Mouse (Mus musculus): ENCODE results near the gene Scarf2.

The Scarf2 gene

DNA sequence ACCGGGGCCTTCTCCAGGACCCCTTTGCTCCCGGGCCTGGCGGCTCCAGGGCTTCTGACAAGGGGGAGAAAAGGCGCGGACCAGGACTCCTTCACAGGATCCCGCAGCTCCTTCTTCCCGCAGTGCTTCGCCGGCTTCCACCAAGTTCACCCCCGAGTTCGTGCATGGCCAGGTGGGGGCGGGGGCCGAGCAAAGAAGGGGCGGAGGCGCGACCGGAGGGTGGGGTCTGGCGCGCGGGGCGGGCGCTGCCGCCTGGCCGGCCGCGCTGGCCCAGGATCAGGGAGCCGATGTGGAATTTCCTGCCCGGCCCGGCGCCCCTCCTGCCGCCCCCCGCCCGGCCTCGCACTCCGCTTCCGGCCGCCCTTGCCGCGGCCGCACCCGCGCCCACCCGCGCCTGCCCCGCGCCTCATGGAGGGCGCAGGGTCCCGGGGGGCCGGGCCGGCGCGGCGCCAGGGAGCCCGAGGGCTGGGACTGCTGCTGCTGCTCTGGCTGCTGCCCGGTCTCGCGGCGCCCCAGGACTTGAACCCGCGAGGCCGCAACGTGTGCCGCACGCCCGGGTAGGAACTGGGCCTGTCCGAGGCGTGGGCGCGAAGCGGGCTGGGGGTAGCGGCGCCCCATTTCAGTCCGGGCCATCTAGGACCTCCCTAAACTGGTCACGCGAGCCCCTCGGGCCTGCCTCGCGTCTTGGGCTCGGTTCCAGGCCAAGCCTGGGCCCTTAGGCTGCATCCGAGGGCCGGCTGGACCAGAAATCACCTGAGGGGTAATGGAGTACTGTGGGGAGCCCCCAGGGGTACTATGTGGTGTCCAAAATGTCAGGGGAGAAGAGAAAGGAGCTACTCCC is at the start of gene Scarf2:
Gene Scarf2 (plus strand): TSS at position 312 of the 841 bp plus-strand sequence.
- DNase-seq (ENCODE audit: low spot score in 2 of 2): peak in 1 of 2 experiments; percentile 61

DNA sequence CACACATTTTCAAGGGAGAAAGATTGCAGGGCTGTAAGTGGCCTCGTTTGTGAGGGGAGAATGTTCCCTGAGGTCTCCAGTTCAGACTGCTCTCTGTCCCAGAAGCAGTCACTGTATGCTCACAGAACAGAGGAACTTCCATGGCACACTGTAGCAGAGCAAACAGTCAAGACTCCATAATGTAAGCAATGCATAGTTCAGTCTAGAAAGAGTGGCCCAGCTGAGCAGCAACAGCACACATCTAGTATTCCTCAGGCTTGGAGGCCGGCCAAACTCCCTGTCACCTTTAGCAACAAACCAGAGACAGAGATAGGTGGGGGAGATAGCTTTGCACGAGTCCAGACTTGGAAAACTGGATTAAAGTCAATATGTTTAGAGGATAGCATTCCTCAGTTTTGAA is 44.1 kb upstream of the Scarf2 start:
- DNase-seq (ENCODE audit: low spot score in 2 of 2): no peak

DNA sequence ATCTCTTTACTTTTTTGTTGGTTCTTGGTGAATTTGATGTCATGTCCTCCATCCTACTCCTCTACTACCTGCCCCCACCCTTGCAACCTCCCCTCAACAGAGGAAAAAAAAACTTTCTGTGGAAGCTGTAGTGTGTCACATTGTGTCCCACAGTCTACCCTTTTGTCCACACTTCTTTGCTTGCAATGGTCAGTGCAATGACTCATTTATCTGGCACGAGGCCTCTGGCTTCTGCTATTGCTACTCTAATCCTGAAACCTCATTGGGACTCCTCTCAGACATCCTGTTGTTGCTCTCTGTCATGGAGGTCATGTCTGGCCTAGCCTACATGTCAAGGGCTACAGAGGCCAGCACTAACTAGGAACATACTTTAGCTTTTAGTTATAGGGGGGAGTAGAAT is 43.4 kb upstream of the Scarf2 start:
- no peak for DNase-seq (ENCODE audit: low spot score in 2 of 2)

DNA sequence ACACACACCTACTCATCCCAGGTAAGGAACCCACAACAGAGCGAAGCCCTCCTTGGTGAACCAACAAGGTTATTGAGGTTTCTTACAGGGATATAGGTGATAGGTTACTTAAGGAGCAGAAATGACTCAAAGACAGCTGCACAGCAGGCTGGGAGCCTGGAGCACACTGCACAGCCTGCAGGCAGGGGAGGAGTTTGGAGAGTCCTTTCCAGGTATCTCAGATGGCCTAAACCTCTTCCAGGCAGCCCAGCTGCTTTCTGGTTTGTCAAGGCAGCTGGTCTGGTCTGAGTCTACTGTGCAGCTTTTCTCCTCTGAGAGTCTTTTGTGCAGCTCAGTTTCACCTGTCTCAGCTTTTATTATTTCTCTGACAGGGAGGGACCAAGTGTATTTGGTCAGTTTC is 39.3 kb upstream of the Scarf2 start:
- no peak for DNase-seq (ENCODE audit: low spot score in 2 of 2)

DNA sequence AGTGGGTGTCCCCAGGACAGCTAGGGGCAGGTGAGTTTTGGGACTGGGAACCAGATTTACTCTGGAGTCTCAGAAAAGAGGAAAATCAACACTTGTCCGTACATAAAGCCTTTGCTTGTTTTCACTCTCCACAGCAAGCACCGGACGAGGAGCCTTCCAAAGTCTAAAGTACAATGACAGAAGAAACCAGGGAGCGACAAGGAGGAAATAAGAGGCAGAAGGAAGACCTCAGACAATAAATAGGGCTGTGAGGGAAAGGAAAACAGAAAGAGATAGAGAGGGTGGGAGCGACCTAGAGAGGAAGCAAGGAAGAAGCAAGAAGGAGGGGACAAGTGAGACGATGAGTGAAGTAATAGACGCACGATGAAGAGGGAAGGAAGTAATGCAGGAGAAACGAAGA is 38.2 kb upstream of the Scarf2 start:
- no peak for DNase-seq (ENCODE audit: low spot score in 2 of 2)

DNA sequence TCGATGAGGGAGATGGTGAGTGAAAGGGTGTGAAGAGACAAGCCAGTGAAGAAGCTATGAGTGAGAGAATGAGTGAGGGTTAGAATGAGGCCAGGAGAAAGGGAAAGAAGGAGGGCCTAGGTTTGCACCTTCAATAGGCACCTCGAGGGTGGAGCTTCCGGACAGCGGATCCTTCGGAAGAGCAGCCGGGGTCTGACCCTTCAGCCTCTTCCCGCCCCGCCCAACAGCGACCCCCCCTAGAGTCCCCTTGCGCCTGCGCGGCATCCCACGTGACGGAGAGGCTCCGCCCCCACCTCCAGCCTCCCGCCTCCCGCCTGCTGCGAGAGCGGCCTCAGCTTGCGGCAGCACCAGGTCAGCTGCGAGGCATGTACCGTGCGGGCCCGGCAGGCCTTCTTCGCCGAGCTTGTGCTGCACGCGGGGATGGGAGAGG is 37.7 kb upstream of the Scarf2 start, which contains the start of gene Klhl22:
Gene Klhl22 (plus strand): TSS at position 275 of the 430 bp plus-strand sequence.
- peak; percentile 83 to 92 for DNase-seq (ENCODE audit: low spot score in 2 of 2)

DNA sequence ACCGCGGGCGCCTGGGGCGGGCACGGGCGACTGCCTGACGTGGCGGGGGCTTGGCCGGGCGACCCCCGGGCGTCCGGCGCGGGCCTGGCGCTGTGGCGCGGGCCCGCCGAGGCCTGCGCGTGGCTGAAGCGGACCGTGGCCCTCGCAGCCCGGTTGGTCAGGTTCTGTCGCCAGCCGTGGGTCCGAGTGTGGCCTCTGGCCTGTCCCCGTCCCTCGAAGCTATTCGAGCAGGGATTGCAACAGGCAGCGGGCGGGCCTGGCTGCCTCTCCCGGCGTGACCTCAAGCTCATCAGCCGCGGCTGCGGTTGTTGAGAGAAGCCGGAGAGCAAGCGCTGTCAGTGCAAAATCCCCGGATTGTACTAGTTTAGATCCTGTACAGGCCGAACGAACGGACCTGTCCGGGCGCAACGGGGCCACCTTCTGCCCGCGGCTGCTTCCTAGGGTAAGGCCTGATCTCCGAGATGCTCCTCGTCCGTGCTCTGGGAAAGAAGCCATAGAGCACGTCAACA is 37.2 kb upstream of the Scarf2 start:
- DNase-seq (ENCODE audit: low spot score in 2 of 2): peak; percentile 26 to 75

DNA sequence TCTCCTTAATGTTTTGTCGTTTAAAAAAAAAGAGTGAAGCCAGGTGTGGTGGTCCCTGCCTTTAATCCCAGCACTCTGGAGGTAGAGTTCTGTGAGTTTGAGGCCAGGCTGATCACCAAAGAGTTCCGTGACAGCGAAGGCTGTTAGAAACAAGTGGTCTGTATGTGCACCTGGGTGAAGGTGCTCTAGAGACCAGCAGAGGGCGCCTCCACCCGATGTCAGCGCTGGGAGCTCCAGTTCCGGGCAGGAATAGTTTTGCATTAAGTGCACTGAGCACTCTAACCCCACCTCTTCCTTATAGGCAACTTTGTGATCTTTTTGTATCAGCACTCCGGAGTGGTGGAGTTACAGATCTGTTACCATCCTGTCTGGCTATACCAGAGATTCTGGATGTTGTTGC is 36.4 kb upstream of the Scarf2 start:
- peak; percentile 48 to 76 for DNase-seq (ENCODE audit: low spot score in 2 of 2)

DNA sequence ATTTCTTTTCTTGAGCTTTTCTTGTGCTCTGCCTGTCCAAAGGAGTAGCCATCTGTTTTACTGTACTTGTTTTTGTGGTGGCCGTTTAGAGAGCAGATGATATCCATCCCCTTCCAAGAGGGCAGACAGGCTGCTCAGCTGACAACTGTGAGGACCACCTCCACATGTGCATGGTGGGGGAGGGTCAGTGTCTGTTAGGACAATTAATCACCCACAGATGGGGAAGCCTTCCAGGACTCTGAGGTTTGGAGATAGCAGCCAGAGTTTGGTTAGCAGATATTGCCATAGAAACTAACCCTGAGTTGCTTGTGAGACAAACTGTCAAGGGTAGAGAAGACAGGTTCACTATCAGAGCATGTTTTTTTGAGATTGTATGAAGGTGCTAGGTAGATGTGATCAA is 36.0 kb upstream of the Scarf2 start:
- DNase-seq (ENCODE audit: low spot score in 2 of 2): no peak

DNA sequence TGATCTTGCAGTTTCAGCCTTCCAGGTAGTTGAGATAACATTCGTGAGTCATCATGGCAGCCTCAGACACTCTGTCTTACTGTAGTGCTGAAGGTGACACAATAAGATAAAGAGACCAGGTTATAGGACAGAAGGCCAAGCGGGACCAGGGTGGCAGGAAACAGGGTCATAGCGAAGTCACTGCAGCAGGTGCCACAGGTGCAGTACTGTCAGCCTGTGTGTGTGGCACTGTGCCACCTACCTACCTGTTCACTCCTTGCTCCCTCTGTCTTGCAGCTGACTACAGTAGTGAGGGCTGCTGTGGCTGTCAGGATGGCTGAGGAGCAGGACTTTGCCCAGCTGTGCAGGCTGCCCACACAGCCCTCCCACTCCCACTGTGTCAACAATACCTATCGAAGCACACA is 33.0 kb upstream of the Scarf2 start:
- DNase-seq (ENCODE audit: low spot score in 2 of 2): no peak

DNA sequence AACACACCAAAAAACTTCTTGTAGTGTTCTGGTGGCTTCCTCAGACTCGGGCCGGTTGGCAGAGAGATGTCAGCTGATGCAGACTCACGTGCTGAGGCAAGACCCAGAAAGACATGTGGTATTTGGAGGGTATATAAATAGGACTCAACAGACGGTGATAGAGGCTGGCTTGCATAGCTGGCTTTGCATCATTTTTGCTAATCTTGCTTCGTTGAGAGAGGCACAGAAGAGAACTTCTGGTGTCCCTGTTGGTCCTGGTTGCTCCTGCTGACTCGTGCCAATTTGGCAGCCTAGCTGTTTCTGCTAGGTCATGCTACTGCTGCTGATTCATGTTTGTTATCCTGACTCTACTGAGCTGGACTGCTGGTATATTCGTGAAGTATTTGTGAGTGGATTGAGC is 28.2 kb upstream of the Scarf2 start:
- no peak for DNase-seq (ENCODE audit: low spot score in 2 of 2)

DNA sequence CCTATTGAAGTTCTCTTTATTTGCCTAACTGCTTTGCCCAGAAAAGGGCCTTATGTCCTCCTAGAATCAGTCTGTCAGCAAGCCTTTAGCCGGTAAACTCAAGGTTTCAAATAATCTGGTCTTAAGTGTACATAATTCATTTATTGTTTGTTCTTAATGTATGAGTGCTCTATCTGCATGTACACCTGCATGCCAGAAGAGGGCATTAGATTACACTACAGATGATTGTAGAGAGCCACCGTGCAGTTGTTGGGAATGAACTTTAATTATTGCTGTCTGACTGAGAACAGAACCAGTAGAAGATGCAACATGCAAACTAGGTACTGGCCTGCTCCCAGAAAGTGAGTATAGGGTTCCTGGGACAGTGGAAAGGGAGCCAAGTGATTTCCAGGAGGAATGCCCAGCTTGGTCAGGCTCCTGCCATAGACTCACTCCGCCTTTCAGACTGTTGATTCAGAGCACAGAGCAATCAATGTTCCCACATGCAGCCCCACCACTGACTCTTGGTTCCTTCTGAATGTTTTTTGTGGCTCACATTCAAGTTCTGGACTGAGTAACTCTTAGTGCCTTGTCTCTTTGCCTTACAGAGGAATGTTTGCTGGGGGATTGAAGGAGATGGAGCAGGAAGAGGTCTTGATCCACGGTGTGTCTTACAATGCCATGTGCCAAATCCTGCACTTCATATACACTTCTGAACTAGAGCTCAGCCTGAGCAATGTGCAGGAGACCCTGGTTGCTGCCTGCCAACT is 25.8 kb upstream of the Scarf2 start:
- no peak for DNase-seq (ENCODE audit: low spot score in 2 of 2)

DNA sequence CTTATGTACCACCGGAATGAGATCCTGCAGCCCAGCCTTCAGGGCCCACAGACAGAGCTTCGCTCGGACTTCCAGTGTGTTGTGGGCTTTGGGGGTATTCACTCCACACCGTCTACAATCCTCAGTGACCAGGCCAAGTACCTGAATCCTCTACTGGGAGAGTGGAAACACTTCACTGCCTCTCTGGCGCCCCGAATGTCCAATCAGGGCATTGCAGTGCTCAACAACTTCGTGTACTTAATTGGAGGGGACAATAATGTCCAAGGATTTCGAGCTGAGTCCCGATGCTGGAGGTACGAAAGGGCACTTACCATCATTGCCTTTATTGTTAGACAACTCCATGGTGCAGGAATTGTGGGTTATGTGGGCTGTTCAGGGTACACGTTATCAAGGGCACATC is 20.3 kb upstream of the Scarf2 start:
- peak; percentile 24 to 73 for DNase-seq (ENCODE audit: low spot score in 2 of 2)

DNA sequence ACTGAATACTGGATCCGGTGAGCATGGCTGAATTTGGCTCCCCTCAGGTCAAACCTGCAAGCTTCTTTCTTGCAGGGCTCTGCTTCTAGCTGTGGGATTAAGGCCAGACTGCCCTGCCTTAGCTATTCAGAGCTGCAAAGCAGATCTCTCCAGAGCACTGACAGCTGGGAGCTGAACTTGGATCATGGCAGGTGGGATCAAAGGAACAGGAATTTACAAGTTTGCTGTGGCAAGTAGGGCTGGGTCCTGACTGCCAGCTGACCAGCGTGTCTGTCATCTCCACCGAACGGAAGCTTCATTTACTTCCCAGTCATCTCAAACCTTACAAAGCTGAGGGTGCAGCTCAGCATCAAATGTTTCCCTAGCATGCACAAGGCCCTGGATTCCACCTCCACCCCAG is 18.9 kb upstream of the Scarf2 start:
- no peak for DNase-seq (ENCODE audit: low spot score in 2 of 2)

DNA sequence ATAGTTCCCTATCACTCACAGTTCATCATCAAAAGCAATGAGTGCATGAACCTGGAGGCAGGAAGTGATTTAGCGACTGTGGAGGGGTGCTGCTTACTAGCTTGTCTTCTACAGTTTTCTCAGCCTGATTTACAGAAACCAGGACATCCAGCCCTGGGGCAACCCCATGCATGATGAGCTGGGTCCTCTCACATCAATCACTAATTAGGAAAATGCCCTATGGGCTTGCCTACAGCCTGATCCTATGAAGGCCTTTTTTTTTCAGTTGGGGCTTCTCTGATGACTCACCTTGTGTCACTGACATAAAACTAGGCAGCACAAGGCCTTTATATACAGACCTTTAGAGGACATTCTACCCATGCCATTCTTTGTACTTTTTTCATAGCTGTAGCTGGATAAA is 17.4 kb upstream of the Scarf2 start:
- no peak for DNase-seq (ENCODE audit: low spot score in 2 of 2)

DNA sequence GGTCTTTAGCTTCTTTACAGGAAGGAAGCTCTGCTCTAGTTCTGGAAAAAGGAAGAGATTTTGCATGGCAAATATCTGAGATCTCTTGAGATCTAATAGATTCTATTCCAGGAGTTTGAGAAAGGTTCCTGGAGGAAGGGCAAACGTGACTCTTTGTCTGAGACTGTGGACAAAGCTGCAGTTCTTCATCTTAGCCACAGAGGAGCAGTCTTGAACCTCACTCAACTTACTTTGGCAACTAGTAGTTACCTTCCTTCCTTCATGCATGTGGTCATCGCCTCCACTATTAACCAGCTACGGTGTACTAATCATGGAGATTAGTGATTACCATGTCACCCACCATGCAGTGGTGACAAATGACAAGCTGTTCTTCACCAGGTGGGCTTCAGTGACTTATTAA is 11.7 kb upstream of the Scarf2 start:
- no peak for DNase-seq (ENCODE audit: low spot score in 2 of 2)

DNA sequence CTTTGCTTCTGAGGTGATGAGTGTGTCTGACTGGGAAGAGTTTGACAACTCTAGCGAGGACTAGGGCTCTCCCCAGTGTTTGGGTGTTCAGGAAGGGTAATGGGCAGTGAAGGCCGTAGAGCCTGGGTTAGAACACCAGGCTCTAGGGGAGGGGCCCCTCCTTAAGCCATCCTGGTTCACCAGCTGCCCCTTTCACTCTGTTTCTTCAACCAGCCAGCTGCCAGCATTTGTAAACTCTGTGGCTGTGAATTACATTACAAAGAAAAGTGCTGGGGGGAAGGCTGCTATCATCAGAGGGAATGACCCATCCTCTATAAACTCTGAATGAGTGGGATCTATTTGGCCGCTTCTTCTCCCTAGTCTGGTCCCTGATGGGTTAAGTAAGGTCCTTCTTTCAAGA is 4.4 kb upstream of the Scarf2 start:
- no peak for DNase-seq (ENCODE audit: low spot score in 2 of 2)

DNA sequence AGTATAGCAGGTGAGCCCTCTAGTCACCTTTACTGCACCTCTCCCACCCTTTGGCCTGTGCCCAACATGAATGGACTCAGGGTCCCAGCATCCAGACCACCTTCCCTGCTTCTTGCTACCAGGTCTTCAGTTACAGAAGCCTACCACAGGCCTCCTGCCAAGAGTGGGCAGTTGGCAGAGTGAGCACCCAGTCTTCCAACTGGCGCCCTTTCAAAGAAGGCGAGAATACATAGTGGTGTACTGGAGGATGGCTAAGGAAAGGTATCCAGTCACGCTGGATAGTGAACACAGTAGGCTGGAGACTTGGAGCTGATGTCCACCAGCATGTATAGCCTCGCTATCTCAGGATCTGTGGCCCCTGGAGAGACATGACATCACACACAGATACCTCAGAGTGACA is 3.0 kb upstream of the Scarf2 start:
- no peak for DNase-seq (ENCODE audit: low spot score in 2 of 2)

DNA sequence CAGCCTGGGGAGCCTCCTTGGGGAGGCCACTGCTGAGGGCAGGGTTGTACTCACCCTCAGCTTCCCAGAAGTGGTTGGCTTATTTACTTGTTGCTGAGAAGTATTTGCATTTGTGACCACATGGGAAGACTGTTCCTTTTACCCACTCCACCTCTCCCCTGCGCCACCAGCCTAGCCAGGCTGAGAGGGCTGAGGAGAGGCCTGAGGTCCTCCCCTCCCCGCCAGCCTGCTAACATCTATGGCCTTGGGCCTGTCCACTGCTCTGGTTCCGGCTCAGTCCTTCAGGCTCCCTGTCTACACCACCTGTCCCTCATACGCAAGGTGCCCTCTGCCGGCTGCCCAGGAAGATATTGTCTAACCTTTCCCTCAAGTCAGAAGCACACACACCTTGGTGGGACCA is 1.4 kb upstream of the Scarf2 start:
- DNase-seq (ENCODE audit: low spot score in 2 of 2): no peak

DNA sequence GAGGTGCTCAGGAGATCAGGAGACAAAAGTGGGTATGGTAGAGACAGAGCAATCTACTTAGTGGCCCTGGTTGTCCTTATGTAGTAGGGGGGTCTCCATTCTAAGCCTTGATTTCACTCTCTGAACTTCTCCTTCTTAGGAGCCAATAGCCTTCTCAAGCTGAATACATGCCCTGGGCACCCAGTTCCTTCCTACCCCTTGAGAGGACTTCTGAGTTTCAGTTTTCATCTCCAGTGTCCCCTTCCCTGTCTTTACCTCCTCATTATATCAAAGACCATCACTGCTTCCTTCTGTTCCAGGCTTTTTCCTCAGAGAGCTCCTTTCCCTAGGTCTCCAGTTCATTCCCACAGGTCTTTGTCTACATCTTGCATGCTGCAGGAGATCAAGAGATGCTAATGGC is 563 bp upstream of the Scarf2 start:
- DNase-seq (ENCODE audit: low spot score in 2 of 2): no peak

DNA sequence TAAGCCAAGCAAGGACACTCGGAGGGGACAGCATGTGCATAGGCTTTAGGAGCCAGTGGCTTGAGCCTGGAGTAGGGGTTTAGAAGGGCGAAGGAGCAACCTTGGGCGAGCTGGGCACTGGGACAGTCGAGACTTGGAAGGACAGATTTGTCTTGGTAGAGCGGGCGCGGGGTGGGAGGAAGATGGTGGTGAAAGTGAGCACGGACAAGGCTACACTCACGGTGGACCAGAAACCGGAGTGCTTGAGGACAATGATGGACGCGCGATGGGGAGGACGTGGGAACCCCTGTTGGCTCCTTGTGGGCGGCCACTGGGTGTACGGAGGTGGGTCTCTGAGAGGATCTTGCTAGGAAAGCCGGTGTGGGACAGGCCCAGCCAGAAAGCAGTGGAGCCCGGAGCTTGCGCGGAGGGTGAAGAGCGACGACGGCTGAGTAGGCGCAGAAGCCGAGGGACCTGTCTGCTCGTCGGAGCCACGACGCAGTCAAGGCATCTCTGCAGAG is 780 bp downstream of the Scarf2 start:
- no peak for DNase-seq (ENCODE audit: low spot score in 2 of 2)

DNA sequence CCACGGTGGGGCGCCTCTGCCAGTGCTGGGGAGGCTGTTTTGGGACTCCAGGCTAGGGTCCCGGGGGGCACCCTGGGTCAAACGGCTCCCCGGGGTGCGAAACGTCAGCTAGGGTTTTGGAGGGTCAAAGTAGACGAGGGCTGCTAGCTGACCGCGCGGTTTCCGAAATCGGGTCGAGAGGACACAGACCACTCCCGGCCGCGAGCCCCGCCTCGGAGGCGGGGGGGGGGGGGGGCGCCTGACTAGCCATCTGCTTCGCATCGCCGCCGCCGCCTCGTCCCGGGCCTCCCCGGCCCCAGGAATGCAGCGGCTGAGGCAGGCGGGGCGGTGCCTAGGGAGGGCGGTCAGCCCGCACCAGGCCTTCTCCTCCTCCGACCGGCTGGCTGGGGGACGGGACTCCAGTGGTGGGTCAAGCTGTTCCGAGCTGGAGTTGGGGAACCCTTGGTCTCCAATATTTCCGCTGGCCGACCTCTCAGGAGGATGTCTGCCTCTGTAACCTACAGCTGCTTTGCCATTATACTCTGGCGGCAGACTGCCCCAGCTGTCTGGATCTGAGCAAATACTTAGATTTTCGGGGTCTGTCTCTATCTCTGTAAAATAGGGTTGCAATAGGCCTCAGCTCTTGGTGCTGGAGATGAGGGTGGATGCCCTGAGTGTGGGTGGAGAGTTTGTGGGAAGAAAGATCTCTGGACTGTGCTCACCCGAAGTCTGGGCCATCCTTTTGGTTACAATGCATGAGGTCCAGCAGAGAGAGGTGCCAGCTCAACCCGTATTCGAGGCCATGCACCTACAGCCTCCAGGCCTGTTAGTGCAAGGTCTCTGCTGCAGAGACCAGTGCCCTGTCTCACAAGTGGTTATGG is 1.5 kb downstream of the Scarf2 start:
- no peak for DNase-seq (ENCODE audit: low spot score in 2 of 2)
